Mouse (Mus musculus): Measurements from ENCODE around the gene Olfr1256. TPM values are rescaled to one million over a fixed set of nuclear protein-coding genes. Genes with fewer than 3 reads are reported as not detected.

Olfr1256 gene
- total RNA-seq (2021) = not detected
- long read RNA-seq, experiment 1 = 0 reads
- long read RNA-seq, experiment 2 = 0 reads

DNA sequence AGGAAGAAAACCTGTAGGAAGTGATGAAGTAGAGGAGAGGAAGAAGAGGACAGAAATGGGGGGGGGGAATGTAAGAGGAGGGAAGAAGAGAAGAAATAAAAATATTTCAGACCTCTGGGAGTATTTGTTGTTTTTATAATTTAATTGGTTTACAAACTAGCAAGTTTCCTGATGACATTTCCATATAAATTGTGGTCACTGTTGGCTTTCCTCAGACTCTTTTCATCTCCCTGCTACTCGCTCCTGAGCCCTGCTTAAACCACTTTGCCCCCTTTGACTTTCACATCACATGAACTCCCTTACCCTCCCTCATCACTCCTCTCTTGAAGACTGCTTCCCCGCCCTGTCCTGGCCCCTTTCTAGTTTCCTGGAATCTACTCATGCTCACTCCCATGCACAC, at the start of gene Olfr1256:
Gene Olfr1256, minus strand, starts transcription at position 101 of the 400 bp plus-strand sequence.
- Histone ChIP-seq H3K27ac (no peak within 1 kb of the TSS), H3K4me3 (no peak within 1 kb of the TSS)
- no peak for TF ChIP-seq CTCF (conservative IDR thresholded peaks at IDR 0.05)
- no peak for DNase-seq (ENCODE audit: low spot score in 2 of 2)

DNA sequence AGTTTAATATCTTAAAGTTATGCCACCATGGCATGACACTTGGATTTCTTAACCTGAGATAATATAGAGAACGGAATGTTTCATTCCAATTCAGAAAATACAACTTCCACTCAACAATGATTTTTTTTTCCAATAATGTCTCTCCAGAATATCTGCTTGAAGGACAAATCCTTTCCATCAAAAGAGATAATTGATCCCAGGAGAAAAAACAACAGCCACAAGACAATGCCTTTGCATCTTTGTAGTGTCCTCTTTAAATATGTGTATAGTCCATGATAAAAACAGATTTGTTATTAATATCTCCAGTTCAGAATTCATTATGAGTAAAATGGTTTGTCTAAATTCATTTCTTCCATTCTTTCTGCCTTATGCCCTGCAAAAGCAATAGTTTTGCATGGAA, 36.8 kb upstream of the Olfr1256 start, which contains the start of gene Olfr1257:
Gene Olfr1257, plus strand, starts transcription at position 301 of the 400 bp plus-strand sequence.
- DNase-seq (ENCODE audit: low spot score in 2 of 2) = no peak
- Histone ChIP-seq H3K4me3 (no peak within 1 kb of the TSS), H3K27ac (no peak within 1 kb of the TSS)
- no peak for TF ChIP-seq CTCF (conservative IDR thresholded peaks at IDR 0.05)

DNA sequence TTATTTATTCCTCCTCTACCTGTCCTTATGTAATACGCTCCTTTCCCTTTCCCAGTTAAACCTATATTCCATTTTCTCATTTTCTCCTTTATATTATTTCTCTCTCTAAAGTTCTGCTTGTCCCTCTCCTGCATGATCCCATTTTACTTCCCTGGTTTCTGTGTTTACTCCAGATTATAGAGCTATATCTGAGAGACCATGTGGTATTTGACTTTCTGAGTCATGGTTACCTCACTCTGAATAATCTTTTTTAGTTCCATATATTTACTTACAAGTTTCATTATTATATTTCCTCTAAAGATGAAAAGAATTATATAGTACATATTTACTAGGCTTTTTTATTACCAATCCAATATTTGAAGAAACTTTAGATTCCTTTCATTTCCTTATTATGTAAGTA, 7.9 kb upstream of the Olfr1256 start:
- Histone ChIP-seq H3K4me3 (no peak overlapping the region), H3K27ac (no peak overlapping the region)
- TF ChIP-seq CTCF (conservative IDR thresholded peaks at IDR 0.05) = no peak
- DNase-seq (ENCODE audit: low spot score in 2 of 2) = no peak

DNA sequence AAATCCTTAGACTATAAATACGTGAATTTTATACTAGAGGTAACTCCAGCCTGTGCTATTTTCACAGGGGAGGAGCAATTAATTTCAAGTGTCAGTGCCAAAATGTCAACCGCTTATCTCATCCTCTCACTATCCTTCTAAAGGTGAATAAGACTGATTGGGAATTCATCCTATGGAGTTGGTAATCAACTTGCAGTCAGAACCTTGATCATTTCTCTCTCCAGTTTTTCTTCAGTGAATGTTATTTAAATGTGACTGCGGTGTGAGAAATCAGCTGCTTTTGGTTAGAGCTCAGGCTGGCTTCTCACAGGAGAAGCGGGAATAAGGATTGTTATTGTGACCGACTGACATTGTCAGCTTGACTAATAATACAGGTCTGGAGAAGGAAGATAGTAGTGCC, 6.8 kb upstream of the Olfr1256 start, which contains the start of gene Olfr48:
Gene Olfr48, minus strand, starts transcription at position 101 of the 400 bp plus-strand sequence.
- DNase-seq (ENCODE audit: low spot score in 2 of 2) = no peak
- TF ChIP-seq CTCF (conservative IDR thresholded peaks at IDR 0.05) = no peak
- no peak within 1 kb of the TSS for H3K27ac ChIP-seq
- H3K4me3 ChIP-seq = no peak within 1 kb of the TSS

- DNase-seq (ENCODE audit: low spot score in 2 of 2) = no peak
- no peak for TF ChIP-seq CTCF (conservative IDR thresholded peaks at IDR 0.05)
- Histone ChIP-seq H3K27ac (no peak overlapping the region), H3K4me3 (no peak overlapping the region)
Observed at GRCm38 (mm10) chr2:89820216-89820615, 21.1 kb downstream of the Olfr1256 start.

GRCm38 (mm10) chr2:89811751-89812150, 29.6 kb downstream of the Olfr1256 start, which contains the start of gene Olfr1255:
Olfr1255 (plus strand) TSS chr2:89812051.
- TF ChIP-seq CTCF (conservative IDR thresholded peaks at IDR 0.05) = no peak
- H3K27ac ChIP-seq = no peak within 1 kb of the TSS
- no peak for DNase-seq (ENCODE audit: low spot score in 2 of 2)

GRCm38 (mm10) chr2:89810751-89811150, 30.6 kb downstream of the Olfr1256 start:
- Histone ChIP-seq H3K4me3 (no peak overlapping the region), H3K27ac (no peak overlapping the region)
- no peak for TF ChIP-seq CTCF (conservative IDR thresholded peaks at IDR 0.05)
- DNase-seq (ENCODE audit: low spot score in 2 of 2) = no peak

More at GRCm38 (mm10) chr2:89811751-89812150, 29.6 kb downstream of the Olfr1256 start, which contains the start of gene Olfr1255:
- no peak within 1 kb of the TSS for H3K4me3 ChIP-seq

DNA sequence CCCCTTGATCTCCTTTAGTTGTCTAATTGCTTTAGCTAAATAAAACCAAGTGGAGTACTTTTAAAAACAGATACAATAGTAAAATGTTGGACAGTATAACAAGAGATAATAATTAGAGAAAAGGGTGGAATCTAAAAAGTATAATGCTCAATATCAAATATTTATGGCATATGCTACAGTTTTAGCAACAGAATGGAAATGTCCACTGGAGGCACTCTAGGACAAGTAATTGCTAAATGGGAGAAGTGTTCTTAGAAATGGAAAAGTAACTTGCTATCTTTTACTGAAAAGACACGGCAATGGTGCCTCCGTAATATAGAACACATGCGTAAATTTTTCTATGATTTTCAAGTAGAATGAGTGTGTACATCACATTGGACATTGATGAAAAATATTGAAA, 41.8 kb downstream of the Olfr1256 start:
- DNase-seq (ENCODE audit: low spot score in 2 of 2) = no peak
- no peak overlapping the region for H3K27ac ChIP-seq
- peak; percentile 64 for TF ChIP-seq CTCF (conservative IDR thresholded peaks at IDR 0.05)
- H3K4me3 ChIP-seq = no peak overlapping the region

DNA sequence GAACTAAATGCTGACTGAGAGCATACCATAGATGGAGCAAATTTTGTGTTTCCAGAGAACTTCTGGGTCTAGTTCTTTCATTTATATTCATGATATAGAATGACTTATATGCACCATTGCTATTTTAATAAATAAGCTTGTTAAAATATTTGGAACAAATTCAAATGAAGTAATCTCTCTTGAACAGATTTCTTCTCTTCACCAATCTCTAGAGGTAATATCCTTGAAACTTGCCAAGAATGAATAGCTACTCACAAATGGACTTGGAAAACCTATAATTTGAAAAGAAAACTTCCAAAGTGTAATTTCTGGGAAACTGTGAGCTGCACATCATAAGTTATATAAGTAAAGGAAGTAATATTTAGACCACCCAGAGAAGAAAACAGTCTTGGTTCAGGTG, 47.8 kb downstream of the Olfr1256 start, which contains the start of gene Olfr1254:
Gene Olfr1254, minus strand, starts transcription at position 101 of the 400 bp plus-strand sequence.
- no peak within 1 kb of the TSS for H3K27ac ChIP-seq
- no peak for DNase-seq (ENCODE audit: low spot score in 2 of 2)
- no peak for TF ChIP-seq CTCF (conservative IDR thresholded peaks at IDR 0.05)
- H3K4me3 ChIP-seq = no peak within 1 kb of the TSS

Other genes starting within 250 kb of the Olfr1256 start
- gene Olfr1246, start 248.4 kb downstream of the Olfr1256 start, total RNA-seq (2021) = not detected
- under 1 TPM; 0.10 TPM for gene Olfr1247, start 227.4 kb downstream of the Olfr1256 start, total RNA-seq (2021)
- gene Olfr1248, start 223.3 kb downstream of the Olfr1256 start, total RNA-seq (2021) = not detected
- not detected for gene Olfr1249, start 206.6 kb downstream of the Olfr1256 start, total RNA-seq (2021)
- not detected for gene Olfr1250, start 180.1 kb downstream of the Olfr1256 start, total RNA-seq (2021)
- gene Olfr1251, start 169.6 kb downstream of the Olfr1256 start, total RNA-seq (2021) = not detected
- gene Olfr1252, start 116.5 kb downstream of the Olfr1256 start, total RNA-seq (2021) = not detected
- gene Olfr1253, start 84.5 kb downstream of the Olfr1256 start, total RNA-seq (2021) = not detected
- gene Olfr1254, start 47.9 kb downstream of the Olfr1256 start, total RNA-seq (2021) = not detected
- gene Olfr1255, start 29.5 kb downstream of the Olfr1256 start, total RNA-seq (2021) = not detected
- not detected for gene Olfr48, start 6.7 kb upstream of the Olfr1256 start, total RNA-seq (2021)
- not detected for gene Olfr1257, start 36.9 kb upstream of the Olfr1256 start, total RNA-seq (2021)
- not detected for gene Olfr1258, start 85.8 kb upstream of the Olfr1256 start, total RNA-seq (2021)
- not detected for gene Olfr1259, start 107.1 kb upstream of the Olfr1256 start, total RNA-seq (2021)
- gene Olfr1260, start 132.8 kb upstream of the Olfr1256 start, total RNA-seq (2021) = not detected
- gene Olfr1261, start 149.7 kb upstream of the Olfr1256 start, total RNA-seq (2021) = not detected
- not detected for gene Olfr1262, start 158.6 kb upstream of the Olfr1256 start, total RNA-seq (2021)
- not detected for gene Olfr1263, start 170.6 kb upstream of the Olfr1256 start, total RNA-seq (2021)
- not detected for gene Olfr1264, start 184.0 kb upstream of the Olfr1256 start, total RNA-seq (2021)
- gene Olfr1265, start 193.8 kb upstream of the Olfr1256 start, total RNA-seq (2021) = not detected
- not detected for gene Olfr140, start 222.0 kb upstream of the Olfr1256 start, total RNA-seq (2021)

All from layer of hippocampus, adult 2 months (tissue).